ENCODE assay signal across 16 mouse cellular contexts in the genomic region with DNA sequence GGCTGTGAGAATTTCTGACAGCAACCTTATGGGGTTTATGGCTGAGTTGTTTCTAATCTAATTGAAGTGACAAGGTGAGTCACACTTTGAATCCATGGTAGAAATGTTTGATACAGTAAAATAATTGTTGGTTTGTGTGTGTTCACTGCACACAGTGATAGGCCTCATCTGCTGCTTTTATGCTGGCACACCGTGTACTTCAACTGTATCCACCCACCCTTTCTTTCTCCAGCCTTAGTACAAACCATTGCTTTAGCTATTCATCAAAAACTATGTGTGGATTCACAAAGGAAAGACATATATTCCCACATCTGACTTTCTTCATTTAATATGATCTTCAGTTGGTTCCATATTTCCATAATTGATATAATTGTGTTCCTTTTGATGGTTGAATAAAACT.
"Had no signal": no experiment of that assay in that cellular context is flagged by ENCODE, and none has a peak within 500 bp of the region (broad histone marks: within the 10 kb centered on the region; RNA-seq: fewer than 3 reads in every experiment).

No protein-coding gene starts in this region.

- H3K4me3 ChIP-seq: lung, embryonic 15.5 days; midbrain, embryonic 13.5 days; midbrain, embryonic 15.5 days; neural tube, embryonic 12.5 days; stomach, embryonic 15.5 days had no signal

- DNase-seq: liver, postnatal 0 days; lung, adult 2 months; lung, postnatal 14 days; lung, postnatal 36 days; right cerebral cortex, postnatal 14 days; thymus, adult 2 months; thymus, postnatal 25 days; thymus, postnatal 4 days had no signal

- H3K36me3 ChIP-seq: lung, embryonic 15.5 days; midbrain, embryonic 13.5 days; midbrain, embryonic 15.5 days; neural tube, embryonic 12.5 days; stomach, embryonic 15.5 days had no signal

- H3K27ac ChIP-seq: lung, embryonic 15.5 days; macrophage; midbrain, embryonic 13.5 days; midbrain, embryonic 15.5 days; neural tube, embryonic 12.5 days; stomach, embryonic 15.5 days; stomach, postnatal 0 days had no signal

- H3K4me1 ChIP-seq: lung, embryonic 15.5 days; megakaryocyte, embryonic 14.5 days; midbrain, embryonic 13.5 days; midbrain, embryonic 15.5 days; neural tube, embryonic 12.5 days; stomach, embryonic 15.5 days had no signal

- H3K27me3 ChIP-seq: lung, embryonic 15.5 days; megakaryocyte, embryonic 14.5 days; midbrain, embryonic 13.5 days; midbrain, embryonic 15.5 days; neural tube, embryonic 12.5 days; stomach, embryonic 15.5 days had no signal
